Mouse (Mus musculus) kidney, postnatal 10 days (tissue): ENCODE data around the gene Them7.

ENCODE experiments used
- DNase-seq: peaks from one replicate; pipeline ENCODE4 v3.0.0; 2021; ENCODE audit warnings: mixed read lengths

The Them7 gene

GRCm38 (mm10) chr2:105380757-105381319, 156.7 kb downstream of the Them7 start:
- DNase-seq = no peak

- DNase-seq = no peak
Observed at GRCm38 (mm10) chr2:105383063-105383462, 158.9 kb downstream of the Them7 start.

DNA sequence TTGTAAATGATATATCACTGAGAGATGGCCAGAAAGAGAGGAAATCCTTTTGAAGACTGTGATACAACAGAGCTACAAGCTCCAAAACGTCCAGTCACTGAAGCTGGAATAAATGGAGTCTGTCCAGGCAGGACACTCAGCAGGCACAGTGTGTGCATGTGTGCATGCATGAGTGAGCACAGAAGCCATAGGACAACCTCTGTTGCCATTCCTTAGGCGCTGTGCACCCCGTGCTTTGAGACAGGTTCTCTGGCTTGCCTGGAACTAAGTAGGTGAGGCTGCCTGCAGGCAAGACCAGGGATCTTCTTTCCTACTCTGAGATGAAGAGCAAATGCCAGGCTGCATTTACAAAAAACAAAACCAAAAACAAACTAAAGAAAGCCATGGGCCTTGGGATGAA, 160.9 kb downstream of the Them7 start:
- DNase-seq = no peak

- DNase-seq = no peak
Observed at GRCm38 (mm10) chr2:105386418-105386817, 162.3 kb downstream of the Them7 start.

DNA sequence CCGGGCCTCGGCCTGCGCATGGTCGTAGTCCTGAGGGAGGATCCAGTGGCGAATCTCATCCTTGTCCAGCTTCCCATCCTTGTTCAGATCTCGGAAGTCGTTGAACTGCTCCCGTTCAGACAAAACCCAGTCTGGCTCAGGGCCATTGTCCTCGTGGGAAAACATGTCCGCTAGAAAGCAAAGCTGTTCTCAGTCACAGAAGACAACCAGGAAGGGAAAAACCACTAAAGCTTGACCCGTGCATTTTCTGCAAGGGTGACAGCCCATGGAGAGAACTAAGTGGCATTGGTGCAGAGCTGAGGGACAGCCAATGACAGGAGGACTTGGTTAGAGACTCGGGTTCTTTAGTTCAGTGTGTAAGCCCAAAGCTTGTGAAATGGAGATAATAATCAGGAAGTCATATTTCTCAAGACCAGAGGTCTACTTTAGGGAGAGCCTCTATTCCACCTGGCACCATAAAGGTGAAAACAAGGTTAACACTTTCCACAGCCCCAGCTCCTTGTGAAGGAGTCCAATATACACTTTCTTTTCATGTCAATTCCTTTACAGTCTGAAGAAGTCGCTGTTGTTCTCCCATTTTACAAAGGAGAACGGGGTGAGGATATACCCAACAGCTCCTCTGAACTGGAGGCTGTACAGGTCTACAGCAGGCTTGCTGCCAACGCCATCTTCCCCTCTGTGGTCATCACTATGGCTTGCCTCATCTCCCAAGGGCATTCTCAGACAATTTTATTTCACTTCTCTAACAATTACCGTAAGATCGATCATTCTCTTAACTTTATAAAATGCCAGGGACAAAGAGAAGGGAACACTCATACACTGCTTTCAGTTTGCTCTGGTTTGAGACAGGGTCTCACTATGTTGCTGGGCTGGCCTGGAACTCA, 165.1 kb downstream of the Them7 start:
- peak; percentile 34 for DNase-seq

GRCm38 (mm10) chr2:105390653-105391413, 166.7 kb downstream of the Them7 start:
- DNase-seq = no peak

GRCm38 (mm10) chr2:105391414-105391784, 167.3 kb downstream of the Them7 start:
- no peak for DNase-seq

DNA sequence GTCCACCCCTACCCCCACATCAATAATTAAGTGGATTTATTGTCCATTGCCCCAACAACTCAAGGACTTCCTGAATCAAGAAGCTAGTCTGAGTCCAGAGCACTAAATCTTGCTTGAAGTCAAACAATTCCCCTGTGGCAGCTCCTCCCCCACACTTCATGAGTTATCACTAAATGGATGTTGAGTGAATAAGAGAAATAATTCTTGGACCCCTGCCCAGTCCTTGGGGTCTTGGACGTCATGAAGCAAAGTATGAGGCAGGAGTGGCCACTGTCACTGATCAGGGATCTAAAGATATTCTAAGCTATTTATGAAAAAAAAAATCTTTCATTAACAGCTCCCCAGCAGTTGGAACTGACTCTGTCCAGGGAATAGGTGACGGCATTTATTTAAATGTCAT, 168.4 kb downstream of the Them7 start:
- DNase-seq = peak; percentile 40

- DNase-seq = no peak
Observed at GRCm38 (mm10) chr2:105394375-105394774, 170.3 kb downstream of the Them7 start.

GRCm38 (mm10) chr2:105396066-105396465, 171.9 kb downstream of the Them7 start:
- DNase-seq = no peak

GRCm38 (mm10) chr2:105397446-105398211, 173.5 kb downstream of the Them7 start:
- DNase-seq = no peak

GRCm38 (mm10) chr2:105398636-105399084, 174.5 kb downstream of the Them7 start:
- peak; percentile 71 for DNase-seq

- DNase-seq = peak; percentile 93
Observed at GRCm38 (mm10) chr2:105399085-105399891, 175.2 kb downstream of the Them7 start, which contains the start of gene Rcn1. Gene Rcn1, minus strand, starts transcription at chr2:105399319.

GRCm38 (mm10) chr2:105400558-105400957, 176.4 kb downstream of the Them7 start:
- DNase-seq = no peak

DNA sequence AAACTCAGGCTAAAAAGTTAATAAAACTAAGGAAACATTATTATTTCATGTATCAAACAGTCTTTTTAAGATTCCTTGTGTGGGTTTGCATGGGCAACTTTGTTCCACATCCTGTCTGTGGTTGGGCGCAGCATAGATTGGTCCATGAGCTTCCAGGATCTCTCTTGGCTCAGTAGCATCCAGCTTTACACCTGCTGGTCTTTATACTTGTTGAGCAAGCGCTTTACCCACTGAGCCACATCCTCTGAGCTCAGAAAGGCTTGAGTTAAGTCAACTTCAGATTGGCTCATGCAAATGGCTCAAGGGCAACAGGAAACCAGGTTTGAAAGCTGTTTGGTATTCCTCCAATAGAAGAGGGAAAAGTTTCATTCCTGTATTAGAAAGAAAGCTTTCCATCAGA, 178.1 kb downstream of the Them7 start:
- no peak for DNase-seq

GRCm38 (mm10) chr2:105408511-105408910, 184.4 kb downstream of the Them7 start:
- peak; percentile 20 for DNase-seq

- DNase-seq = no peak
Observed at GRCm38 (mm10) chr2:105409253-105409652, 185.1 kb downstream of the Them7 start.

DNA sequence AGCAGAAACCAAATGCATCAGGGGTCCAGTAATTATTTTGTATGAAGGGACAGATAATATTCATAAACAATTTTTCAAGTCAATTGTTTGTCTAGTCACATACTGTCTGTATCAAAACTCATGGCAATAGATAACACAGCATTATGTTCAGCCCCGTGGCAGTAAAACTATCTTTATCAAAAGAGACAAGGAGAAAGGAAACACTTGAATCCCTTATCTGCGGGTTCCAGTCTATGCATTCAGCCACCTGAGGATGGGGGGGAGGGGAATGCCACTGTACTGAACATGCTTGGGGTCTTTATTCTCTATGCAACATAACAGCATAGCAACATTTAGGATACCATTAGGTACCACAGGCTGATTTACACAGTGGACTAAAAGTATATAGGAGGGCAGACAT, 190.2 kb downstream of the Them7 start:
- no peak for DNase-seq

DNA sequence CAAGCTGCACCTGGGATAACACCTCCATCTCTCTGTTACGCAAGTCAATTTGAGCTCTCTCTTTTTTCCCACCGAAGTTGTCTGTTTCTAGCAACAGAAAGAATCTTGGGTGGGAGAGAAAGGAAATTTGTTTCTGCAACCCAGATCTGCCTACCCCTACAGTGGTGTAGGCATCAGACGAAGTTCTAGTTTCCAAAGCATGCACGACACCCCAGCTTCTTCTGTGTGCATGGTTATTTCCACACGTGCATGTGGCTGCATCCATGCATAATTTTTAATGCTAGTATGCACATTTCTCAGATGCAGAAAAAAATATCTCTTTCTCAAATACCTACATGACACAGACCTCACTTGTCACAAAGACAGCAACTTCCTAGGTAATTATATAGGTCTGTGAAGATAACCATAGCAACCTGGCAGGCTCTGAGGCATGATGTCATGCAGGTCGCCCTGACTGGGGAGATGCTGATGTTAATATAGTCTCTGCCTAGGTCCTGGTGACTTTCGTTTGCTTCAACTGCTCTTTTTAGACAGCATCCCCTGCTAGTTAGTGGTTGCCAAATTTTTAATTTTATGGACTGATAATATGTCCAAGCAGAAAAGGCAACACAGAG, 192.0 kb downstream of the Them7 start:
- no peak for DNase-seq

DNA sequence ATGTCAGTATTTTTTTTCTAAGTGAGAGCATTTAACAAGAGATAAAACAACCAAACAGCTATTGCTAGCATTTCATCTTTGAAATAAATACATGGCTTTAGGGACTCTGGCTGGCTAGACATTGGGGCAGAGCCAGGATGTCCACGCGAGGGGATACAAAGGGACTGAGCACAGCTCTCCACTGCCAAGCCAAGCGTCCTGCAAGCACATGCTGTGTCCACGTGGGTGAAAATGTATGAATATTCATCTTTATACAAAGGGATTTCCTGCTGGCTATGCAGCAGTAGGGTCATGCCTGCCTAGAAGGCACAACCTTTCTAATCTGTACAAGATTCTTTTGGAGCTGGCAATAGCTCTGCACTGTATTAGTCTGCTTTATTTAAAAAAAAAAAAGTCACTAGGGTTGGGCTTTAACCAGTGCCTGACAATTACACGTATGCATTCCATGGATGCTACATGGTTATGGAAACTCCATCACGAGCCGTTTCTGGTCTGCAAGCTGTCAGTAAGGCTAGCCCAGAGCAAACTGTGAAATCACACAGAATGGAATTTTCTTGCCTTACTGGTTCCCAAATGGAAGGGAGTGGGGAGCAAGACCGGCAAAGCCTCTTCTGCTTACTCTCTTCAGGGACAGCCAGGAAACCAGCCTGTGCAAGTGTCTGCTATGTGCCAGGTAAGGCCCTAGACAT, 192.7 kb downstream of the Them7 start:
- no peak for DNase-seq

DNA sequence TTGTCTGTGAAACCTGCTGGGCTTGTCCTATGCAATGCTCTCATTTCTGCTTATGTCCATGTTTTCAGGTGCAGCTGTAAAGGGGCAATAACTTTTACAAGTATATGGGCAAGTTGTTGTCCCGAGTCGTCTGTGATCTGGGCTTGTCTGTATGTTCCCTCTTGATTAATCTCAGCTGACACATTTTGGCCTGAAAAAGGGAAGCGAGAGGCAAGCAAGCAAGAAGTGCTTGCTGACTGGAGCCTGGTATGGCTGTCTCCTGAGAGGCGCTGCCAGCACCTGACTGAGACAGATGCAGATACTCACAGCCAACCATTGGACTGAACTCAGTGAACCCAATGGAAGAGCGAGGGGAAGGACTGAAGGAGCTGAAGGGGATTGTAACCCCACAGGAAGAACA, 193.5 kb downstream of the Them7 start:
- no peak for DNase-seq
